Mouse (Mus musculus): ENCODE results near the gene R3hdm2.

- TF ChIP-seq CTCF (IDR thresholded peaks at IDR 0.05; ENCODE audit: borderline replicate concordance, insufficient read depth, low read length) (no peak), POLR2A (IDR thresholded peaks at IDR 0.05; ENCODE audit: low read depth, low read length) (no peak)
These were observed 27.9 kb upstream of the R3hdm2 start for GRCm38 (mm10) chr10:127352187-127352586.
